Mouse (Mus musculus) megakaryocyte-erythroid progenitor cell, adult 5-6 weeks (primary cell): ENCODE results near the gene Gm10518. TPM values are rescaled to one million over a fixed set of nuclear protein-coding genes. Genes with fewer than 3 reads are reported as not detected.
A peak's percentile ranks its signal among the peaks of the same experiment; 100 is the strongest.
"Not testable (repeated sequence)": the region's sequence is repeated elsewhere in the genome, so short reads cannot be mapped to it uniquely, and the experiment has no call there.

Experiments
- ATAC-seq: replicated peaks from 2 replicates; pipeline ENCODE4 v1.8.0; 2016; ENCODE audit warnings: mild to moderate bottlenecking, inconsistent platforms; ENCODE audit not compliant: severe bottlenecking, poor library complexity, low FRiP score, low TSS enrichment
- total RNA-seq, 2 experiments: library from RNA; stranded (forward) in 1 of 2; stranded (reverse) in 1 of 2; fragments of 200-1000, 215-1000 nt in 1 of 2; fragments of >200 nt in 1 of 2; fragmentation: Nextera tagmentation in 1 of 2; gene quantifications; 2 replicates each; pipeline ENCODE4 v1.2.3; 2014 to 2017

The Gm10518 gene
- total RNA-seq (2014; fragmentation: Nextera tagmentation): 0.94 TPM in 1 of 2 replicates, not detected in the other
- 0.09 and 1.9 TPM in 2 replicates for total RNA-seq (2017)

DNA sequence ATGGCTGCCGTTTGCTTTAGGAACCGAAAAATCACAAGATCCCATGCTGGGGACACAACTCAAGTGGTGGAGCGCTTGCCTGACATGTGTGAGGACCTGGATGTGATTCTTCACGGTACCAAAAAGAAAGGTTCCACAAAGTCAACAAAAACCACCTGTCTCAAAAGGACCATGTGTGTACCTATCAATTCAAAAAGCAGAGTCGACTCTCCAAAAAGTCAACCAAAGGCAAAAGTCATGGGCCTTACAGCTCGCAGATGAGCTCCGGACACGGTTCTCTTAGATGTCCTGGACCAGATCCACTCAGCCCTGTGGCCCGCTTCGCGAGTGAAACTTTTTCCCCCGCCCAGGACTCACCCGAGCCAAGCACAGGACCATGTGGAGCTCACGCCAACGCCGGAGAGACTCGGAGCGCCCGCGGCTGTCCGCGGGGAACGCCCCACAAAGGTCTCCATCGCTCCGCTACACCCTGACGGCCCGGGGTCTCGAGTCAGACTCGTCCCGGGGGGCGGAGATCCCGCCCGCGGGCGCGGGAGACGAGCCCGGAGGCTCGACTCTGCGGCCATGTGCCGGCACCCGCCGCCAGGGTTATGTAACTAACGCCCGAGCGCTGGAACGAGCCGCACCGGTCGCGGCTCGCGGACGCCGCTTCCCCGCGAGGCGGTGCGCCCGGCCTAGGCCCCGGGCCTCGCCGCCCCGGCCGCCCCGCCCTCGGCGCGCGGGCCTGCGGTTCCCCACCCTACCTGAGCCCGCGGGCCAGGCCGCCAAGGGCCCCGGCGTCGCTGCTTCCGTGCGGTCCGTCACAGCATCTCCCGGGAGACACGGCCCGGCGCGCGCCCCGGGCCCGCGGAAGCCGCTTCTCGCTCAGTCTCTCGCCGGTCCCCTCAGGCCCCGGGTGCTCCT, at the start of gene Gm10518:
Gm10518 (plus strand) TSS at position 767 of the 903 bp plus-strand sequence.
- ATAC-seq: no peak

DNA sequence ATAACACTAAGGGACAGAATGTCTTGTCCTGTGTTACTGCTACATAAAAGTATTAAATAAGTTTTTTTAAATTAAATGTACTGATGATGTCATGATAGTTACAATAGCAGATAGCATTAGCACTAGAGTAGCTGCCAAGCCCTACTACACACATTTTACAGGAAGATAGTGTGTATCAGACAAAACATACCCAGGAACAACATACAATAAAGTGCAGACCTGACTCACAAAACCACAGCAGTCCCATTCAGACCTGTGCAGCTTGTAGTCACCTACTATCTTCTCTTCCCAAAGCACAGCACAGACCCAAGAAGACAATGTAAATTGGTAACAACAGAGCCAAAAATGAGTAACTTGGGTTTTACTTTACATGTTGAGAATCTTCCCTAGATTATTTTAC, 46.7 kb upstream of the Gm10518 start:
- ATAC-seq: peak; percentile 75

DNA sequence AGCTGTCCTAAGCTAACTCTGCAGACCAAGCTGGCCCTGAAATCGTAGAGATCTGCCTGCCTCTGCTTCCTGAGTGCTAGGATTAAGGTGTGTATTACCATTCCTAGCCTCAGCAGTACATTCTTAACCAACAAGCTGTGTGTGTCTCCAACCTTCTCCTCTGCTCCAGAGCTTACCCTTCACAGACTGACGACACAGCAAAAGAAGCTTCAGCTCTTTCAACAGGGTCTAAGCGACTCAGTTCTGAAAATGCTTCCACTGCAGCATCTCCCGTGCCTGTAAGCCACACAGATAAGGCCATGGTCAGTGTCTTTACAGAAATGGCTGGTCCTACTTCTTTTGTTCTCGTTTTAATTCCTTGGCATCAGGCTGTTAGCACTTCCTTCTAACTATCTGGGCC, 43.1 kb upstream of the Gm10518 start:
- no peak for ATAC-seq

DNA sequence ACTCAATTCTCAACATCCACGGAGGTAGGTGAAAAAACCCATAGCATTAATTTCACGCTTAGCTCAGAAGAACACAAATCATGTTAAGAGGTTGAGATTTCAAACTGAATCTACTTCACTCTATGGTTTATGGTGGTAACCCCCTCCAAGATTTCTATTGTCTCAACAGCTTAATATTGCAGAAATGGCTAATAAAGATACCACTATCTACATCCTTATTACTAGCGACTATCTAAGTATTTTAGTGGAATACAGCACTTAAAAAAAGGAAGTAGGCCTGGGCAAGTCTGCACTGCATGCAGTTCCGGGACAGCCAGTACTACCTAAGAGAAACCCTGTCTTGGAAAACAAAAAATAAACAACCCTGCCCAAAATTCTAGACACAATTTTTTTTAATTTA, 42.6 kb upstream of the Gm10518 start:
- no peak for ATAC-seq

DNA sequence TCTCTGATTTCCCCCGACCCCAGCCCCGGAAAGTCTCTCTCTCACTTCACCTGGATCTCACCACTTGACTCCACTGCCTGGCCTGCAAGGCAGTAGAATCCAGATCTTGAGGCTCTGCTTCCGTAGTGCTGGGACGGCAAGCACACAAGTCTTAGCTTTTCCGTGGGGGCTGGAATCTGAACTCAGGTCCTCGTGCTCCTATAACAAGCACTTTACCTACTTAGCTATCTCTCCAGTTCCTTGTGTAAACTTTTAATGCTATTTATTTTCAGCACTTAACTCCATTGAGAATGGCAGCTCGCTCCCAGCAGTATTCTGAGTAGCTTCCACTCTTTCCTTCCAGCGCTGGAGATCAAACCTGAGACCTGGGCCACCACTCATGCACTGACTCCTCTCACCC, 26.3 kb upstream of the Gm10518 start:
- no peak for ATAC-seq

DNA sequence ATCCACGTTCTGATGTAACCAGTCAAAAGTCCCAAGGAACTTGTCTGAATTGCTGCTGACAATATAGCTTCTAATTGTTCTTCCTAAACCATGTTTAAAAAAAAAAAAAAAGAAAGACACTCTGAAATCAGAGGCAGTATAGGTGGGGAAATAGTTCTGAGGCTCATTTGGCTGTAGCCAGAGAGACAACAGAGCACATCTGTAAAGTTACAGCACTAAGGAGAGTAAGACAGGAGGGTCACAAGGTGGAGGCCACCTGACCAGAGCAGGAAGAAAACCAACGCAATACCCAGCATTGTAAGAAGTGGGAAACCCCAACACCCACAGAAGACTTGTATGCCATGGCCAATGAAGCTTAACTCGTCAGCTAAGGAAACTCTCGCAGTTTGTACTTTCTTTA, 19.1 kb upstream of the Gm10518 start:
- no peak for ATAC-seq

DNA sequence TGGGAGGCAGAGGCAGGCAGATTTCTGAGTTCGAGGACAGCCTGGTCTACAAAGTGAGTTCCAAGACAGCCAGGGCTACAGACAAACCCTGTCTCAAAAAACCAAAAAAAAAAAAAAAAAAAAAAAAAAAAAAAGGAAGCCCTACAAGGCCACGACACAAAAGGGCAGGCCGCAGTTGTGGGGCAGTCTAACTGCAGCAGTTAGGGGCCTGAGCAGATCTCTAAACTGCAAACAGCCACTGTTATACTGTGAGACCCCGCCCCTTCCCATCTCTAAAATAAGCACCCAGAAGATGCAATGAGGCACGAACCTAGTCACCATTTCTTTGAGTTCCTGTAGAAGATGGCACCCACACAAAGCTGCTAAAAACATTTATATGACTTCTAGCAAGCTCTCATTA, 17.7 kb upstream of the Gm10518 start:
- no peak for ATAC-seq

DNA sequence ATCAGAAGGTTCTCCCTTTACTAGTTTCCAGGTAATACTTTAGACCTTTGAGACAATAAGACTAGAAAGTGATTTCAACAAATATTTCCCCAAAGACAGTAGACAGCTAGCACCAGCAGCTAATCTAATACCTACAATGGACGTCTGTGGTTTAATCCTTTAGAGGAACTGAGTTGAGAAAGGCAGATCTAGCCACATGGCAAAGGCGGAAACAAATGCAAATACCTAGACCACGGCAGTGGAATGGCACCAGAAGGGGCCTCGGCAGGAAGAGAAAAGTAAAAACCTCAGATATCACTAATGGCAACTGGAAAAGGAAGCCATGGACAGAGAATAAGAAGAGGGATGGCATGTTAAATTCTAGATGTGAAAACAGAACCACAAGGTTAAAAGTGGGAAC, 15.9 kb upstream of the Gm10518 start:
- no peak for ATAC-seq

DNA sequence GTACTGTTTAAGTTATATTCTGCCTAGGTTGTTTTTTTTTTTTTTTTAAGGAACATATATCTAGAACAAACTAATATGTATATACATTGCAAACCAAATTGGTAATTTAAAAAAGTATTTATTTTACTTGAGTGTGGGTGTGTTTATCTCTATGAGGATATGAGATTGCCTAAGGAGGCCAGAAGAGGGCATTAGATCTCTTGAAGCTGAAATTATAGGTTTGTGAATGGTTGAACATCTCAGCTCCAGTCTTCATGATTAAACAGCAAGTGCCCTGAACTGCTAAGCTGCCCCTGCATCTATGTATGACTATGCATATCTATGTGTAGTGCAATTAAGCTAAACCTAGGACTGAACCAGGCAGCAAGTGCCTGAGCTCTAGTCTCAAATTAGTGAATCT, 4.4 kb upstream of the Gm10518 start:
- ATAC-seq: no peak

DNA sequence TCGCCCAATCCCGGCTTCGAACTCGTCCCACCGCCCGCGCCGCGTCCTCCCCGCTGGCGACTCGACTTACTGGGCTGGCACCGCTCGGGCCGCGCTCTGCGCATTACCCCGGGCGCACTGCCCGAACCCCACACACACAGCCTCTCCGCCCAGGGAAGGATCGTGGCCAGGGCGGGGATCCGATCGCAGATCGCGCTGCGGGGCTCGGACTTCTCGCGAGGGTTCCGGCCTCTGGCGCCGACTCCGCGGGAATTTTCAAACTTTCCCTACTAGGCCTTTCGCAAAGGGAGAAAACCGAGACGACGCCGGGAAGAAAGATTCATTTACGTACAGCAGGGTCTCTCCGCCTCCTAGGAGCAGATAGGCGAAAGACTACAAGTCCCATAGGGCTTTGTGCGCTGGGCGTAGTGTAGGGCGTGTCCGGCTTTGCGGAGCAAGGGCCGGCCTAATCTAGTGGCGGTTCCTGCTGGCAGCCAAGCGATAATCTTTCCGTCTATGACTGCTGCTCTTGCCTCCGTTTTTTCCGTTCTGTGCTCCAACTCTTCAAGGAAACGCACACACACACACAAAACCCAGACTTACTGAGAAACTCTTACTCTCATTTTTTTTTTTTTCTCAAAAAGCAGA, 450 bp downstream of the Gm10518 start, which contains the start of gene Ahctf1:
Ahctf1 (minus strand) TSS at position 168 of the 627 bp plus-strand sequence.
- ATAC-seq: peak; percentile 88

DNA sequence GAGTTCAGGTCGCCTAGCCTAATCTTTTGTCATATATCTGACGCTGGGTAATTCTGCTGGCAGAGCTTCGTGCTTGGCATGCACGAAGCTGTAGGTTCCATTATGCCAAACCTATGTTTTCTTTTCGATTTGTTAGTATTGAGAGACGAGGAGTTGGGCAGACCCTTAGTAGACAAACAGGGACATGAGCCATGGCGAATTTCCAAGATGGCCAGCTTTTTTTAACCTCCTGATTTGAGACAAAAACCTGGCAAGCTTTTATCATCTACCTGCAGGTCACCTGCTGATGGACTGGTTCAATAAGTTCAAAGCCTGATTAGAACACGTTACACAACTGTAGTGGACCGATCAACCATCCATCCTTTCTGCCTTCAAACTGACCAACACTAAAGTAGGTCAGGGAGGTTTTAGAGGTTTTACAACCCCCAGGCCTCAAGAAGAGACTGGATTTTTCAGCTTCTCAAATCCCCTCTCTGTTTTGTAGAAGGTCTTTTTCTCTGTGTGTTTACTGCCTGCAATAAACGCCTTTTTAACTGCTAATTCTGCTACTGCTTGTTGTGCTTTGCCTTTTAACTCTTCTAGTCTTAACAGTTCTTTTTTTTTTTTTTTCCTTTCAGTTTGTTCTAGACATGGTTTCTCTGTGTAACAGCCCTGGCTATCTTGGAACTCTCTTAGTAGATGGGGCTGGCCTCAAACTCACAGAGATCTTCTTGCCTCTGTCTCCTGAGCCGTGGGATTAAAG, 1.1 kb downstream of the Gm10518 start:
- ATAC-seq: peak; percentile 16

DNA sequence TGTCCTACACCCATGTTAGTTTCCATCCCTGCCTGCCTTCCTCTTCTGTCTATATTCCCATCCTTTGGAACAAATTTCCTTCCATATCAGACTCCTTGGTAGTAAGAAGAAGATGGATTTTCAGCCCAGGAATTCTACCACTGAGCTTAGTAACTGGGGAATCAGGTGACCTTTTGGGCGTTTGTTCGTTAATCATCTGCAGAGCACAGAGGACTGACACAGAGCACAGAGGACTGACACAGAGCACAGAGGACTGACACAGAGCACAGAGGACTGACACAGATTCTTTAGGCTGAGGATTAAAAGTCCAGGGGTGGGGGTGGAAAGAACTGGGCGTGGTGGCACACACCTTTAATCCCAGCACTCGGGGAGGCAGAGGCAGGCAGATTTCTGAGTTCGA, 2.6 kb downstream of the Gm10518 start:
- ATAC-seq: no peak

DNA sequence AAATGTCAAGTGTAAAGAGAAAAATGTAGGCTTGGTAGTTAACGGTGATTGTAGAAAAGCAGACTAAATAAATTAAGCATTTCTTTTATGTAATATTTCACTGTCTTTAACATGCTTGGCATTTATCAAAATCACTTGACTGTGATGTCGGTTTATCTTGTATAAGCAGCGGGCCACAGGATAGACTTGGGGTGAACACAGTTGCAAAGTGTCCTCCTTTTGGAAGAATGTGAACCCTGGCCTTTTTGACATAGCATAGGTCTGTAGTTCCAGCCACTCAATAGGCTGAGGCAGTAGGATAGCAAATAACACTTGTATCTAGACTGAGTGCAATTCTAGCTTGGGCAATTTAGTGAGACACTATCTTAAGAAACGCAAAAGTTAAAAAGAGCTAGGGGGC, 4.3 kb downstream of the Gm10518 start:
- ATAC-seq: no peak

DNA sequence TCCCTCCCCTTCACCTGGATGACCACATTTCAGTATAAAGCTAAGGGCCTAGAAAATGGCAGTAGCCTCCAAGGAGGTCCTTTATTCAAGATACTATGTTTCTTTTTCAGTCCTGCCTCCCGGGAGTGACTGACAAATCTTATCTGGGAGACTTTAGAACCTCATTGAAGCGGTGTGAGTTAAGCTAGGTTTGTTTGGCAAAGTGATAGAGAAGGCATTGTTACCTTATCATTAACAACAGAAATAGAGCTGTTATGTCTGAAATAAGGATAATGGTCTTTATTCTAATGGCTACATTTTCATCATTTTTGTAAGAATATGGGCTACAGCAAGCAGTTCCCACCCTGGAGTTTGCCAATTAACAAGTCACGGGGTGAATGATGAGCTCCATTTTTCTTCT, 5.1 kb downstream of the Gm10518 start:
- ATAC-seq: peak; percentile 22

DNA sequence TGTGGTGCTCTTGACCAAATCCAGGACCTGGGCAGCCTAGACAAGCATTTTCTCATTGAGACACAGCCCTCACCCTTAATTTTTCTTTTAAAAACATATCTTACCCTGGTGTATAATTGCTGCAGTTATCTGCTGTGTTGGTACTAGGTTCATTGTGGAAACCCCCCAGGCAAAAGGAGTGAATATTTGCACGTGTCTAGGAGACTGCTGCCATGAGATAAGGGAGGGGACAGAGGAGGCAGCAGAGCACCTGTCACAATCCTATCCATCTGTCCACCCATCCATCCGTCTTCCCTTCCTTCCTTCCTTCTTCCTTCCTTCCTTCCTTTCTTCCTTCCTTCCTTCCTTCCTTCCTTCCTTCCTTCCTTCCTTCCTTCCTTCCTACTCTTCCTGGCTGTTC, 10.2 kb downstream of the Gm10518 start:
- ATAC-seq: peak; percentile 74

DNA sequence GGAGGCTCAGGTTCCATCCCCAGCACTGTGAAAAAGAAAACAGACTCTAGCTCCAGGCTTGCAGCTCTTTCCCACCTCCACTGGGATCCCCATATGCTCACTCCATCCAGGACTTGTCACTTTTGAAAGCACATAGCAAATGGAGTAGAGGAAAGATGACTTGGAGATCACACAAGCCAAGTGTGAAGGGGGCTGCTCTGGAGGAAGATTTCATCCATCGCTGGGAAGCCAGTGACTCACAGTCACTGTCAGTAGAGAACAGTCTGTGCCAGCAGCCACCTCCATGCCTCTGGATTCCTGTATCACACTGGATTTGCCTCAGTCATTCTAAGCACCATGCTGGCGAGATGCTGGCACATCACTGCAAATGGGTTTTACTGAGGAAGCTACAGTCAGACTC, 11.4 kb downstream of the Gm10518 start:
- ATAC-seq: 0 out of 2 replicates have a peak, but pooled peaks have one; percentile 33

DNA sequence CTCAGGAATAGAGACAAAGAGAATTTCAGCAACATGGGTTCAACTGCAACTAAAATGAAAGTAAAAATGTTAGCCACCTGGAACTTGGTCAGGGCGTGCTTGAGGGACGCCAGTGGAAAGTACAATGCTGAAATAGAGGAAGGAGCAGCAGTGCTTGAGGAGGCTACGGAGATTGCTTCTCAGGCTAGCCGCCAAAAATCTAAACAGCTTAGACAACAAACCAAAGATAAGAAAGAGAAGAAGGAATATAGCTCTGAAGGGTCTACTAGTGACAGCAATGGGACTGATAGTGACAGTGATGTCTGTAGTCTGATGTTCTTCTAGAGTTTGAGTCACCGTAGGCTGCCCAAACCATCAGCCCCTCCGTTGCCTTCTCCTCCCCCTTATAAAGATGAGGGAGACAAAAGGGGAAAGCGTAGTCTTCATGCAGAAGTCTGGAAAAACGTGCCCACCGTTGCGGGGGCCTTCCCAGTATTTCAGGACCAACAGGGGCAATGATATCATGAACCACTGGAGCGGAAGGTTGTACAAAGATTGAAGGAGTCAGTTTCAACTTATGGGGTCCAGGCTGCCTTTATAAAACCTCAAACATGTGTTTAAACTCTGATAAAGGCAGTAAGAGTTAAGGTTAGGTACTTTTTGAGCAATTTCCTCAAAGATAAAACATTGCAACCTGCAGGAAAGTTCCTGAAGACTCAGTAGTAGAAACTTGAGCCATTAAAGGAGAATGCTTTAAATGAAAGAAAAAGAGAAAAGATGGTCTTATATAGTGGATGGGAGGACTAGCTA, 15.5 kb downstream of the Gm10518 start:
- not testable (repeated sequence) for ATAC-seq

DNA sequence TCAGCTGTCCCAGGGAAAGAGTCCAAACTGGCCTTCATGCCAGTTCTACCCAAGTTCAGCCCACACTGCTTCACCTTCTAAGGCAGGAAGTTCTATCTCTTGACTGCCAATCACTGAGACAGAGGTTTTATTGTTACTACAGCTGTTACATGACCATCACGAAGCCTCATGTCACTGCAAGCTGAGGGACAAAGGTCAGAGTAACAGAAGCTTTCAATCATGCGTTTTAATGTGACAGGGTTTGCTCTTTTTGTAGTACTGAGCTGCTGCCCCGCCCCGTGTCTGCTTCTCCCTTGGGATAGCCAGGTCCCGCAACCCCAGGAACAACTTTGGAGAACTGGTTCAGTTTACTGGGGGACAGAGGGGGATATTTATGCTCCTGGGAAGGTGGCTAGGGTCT, 21.4 kb downstream of the Gm10518 start:
- no peak for ATAC-seq

DNA sequence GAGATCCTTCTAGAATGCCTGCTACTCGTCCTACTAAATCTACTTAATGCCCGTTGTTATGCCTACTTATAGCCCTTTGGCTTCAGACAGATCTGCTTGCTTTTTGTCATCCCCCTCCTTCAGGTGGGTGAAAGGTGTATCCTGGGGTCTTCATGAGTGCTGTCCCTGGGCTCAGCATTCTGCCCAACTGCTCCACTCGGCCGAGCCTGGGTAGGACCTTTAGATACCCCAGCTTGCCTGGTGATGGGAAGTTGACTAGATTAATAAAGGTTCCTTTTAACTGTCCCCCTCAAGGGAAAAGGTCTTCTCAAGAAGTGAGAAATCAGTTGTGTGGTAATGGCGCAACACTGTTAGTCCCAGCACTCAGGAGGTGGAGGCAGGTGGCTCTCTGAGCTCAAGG, 24.9 kb downstream of the Gm10518 start:
- no peak for ATAC-seq
